Mouse (Mus musculus): ENCODE measurements around the gene Tmod4.

DNA sequence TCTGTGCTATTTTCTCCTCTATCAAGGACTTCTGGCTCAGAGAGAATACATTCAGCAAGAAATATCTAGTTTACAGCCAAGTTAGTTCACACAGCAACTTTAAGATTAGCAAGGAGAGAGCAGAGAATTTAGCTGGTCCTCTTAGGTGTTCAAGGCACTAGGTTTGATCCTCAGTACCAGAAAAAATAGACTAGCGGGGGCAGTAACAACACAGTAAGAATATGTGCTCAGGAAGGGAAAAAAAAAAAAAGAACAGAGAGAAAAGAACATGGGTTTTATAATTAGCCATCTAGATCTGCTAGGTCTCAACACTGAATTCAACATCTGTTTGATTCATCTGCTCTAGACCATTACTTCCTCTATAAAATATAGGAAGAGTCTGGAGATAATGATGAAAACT lies 36.2 kb upstream of the Tmod4 start:
- TF ChIP-seq POLR2A (IDR thresholded peaks at IDR 0.05; ENCODE audit: low read depth, low read length) (no peak), CTCF (conservative IDR thresholded peaks at IDR 0.05; ENCODE audit: insufficient read depth, insufficient read length, low read depth, low read length) (no peak)
